Mouse (Mus musculus) R1 (cell line): ENCODE measurements around the gene Rad51d.
"Not testable (repeated sequence)": the region's sequence is repeated elsewhere in the genome, so short reads cannot be mapped to it uniquely, and the experiment has no call there.

Source experiments
- DNase-seq: peaks from one replicate; pipeline ENCODE4 v3.0.0-alpha.2; 2018; ENCODE audit warnings: low read depth, low spot score

Gene Rad51d

GRCm38 (mm10) chr11:82890342-82890762, at the start of gene Rad51d:
Gene Rad51d (minus strand): TSS chr11:82890614.
- peak; percentile 94 for DNase-seq

GRCm38 (mm10) chr11:82933186-82933585, 42.8 kb upstream of the Rad51d start:
- no peak for DNase-seq

GRCm38 (mm10) chr11:82931671-82932450, 41.4 kb upstream of the Rad51d start:
- not testable (repeated sequence) for DNase-seq

GRCm38 (mm10) chr11:82931161-82931560, 40.7 kb upstream of the Rad51d start:
- DNase-seq, result not testable (repeated sequence)

GRCm38 (mm10) chr11:82930391-82930955, 40.1 kb upstream of the Rad51d start:
- peak; percentile 66 for DNase-seq

- DNase-seq, result no peak
These were observed 39.2 kb upstream of the Rad51d start for GRCm38 (mm10) chr11:82929633-82929950.

GRCm38 (mm10) chr11:82928897-82929632, 38.7 kb upstream of the Rad51d start:
- DNase-seq, result no peak

- not testable (repeated sequence) for DNase-seq
These were observed 33.5 kb upstream of the Rad51d start for GRCm38 (mm10) chr11:82923910-82924309.

GRCm38 (mm10) chr11:82921691-82922090, 31.3 kb upstream of the Rad51d start:
- DNase-seq, result no peak

- DNase-seq, result no peak
These were observed 30.4 kb upstream of the Rad51d start for GRCm38 (mm10) chr11:82920768-82921167.

GRCm38 (mm10) chr11:82914711-82915352, 24.4 kb upstream of the Rad51d start:
- DNase-seq, result peak; percentile 80

GRCm38 (mm10) chr11:82910679-82911389, 20.4 kb upstream of the Rad51d start:
- no peak for DNase-seq

GRCm38 (mm10) chr11:82910250-82910649, 19.8 kb upstream of the Rad51d start, which contains the start of gene Unc45b:
Gene Unc45b (plus strand): TSS chr11:82910550.
- no peak for DNase-seq

- DNase-seq, result peak; percentile 22
These were observed 18.2 kb upstream of the Rad51d start for GRCm38 (mm10) chr11:82908608-82908989.

- peak; percentile 92 for DNase-seq
These were observed 17.5 kb upstream of the Rad51d start, which contains the start of gene Nle1 for GRCm38 (mm10) chr11:82907651-82908607. Gene Nle1 (minus strand): TSS chr11:82908411.

- DNase-seq, result peak; percentile 68
These were observed 15.4 kb upstream of the Rad51d start for GRCm38 (mm10) chr11:82905816-82906215.

- peak; percentile 26 for DNase-seq
These were observed 14.5 kb upstream of the Rad51d start for GRCm38 (mm10) chr11:82904952-82905351.

GRCm38 (mm10) chr11:82901606-82902310, 11.3 kb upstream of the Rad51d start:
- no peak for DNase-seq

GRCm38 (mm10) chr11:82899720-82900119, 9.3 kb upstream of the Rad51d start:
- DNase-seq, result no peak
